Mouse (Mus musculus): ENCODE measurements around the gene Rrp9. TPM values are rescaled to one million over a fixed set of nuclear protein-coding genes. Genes with fewer than 3 reads are reported as not detected.
A peak's percentile ranks its signal among the peaks of the same experiment; 100 is the strongest.

The Rrp9 gene
- polyA plus RNA-seq, 1 experiment: 47.6 TPM

DNA sequence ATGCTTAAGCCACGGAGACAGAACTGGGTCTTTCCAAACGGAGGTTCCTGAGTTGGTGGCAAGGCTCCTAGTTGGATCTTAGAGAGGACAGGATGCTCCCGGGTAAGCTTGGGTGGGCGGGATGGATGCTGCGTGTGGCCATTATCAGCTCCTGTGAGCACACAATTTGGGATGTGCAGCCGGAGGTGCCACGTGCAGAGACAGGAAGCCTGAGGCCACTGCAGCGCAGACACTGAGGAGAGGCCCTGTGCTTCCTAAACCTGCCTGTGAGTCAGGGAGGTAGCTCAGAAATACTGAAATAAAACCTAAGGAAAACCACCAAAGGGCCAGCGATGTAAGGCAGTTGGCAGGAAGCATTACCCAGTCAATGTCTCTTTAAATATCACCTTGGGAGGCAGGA lies 6.0 kb upstream of the Rrp9 start:
- H3K4me3 ChIP-seq (ENCODE audit: insufficient read depth, low read length): no peak overlapping the region
- no peak overlapping the region for H3K27ac ChIP-seq (ENCODE audit: insufficient read depth, low read length)
- TF ChIP-seq POLR2A (IDR thresholded peaks at IDR 0.05; ENCODE audit: extremely low read depth, insufficient read depth, low read length) (no peak), CTCF (IDR thresholded peaks at IDR 0.05; ENCODE audit: extremely low read depth, insufficient read depth, low read length) (no peak)
- 0 out of 2 replicates have a peak, but pooled peaks cover 5% of the 10 kb centered on the region for H3K4me1 ChIP-seq (ENCODE audit: control insufficient read depth, insufficient read depth, low read length)

- Histone ChIP-seq H3K4me3 (ENCODE audit: insufficient read depth, low read length) (no peak overlapping the region), H3K27ac (ENCODE audit: insufficient read depth, low read length) (peak overlapping the region; percentile 63; the same call in 1 of the 2 replicates), H3K4me1 (ENCODE audit: control insufficient read depth, insufficient read depth, low read length) (peaks cover 7% of the 10 kb centered on the region; the same call in 1 of the 2 replicates)
- TF ChIP-seq POLR2A (IDR thresholded peaks at IDR 0.05; ENCODE audit: extremely low read depth, insufficient read depth, low read length): no peak
- TF ChIP-seq CTCF (IDR thresholded peaks at IDR 0.05; ENCODE audit: extremely low read depth, insufficient read depth, low read length): no peak
Measured at GRCm38 (mm10) chr9:106470991-106471750, 4.6 kb upstream of the Rrp9 start.

- Histone ChIP-seq H3K4me1 (ENCODE audit: control insufficient read depth, insufficient read depth, low read length) (peaks cover 8% of the 10 kb centered on the region; the same call in 1 of the 2 replicates), H3K4me3 (ENCODE audit: insufficient read depth, low read length) (no peak overlapping the region), H3K27ac (ENCODE audit: insufficient read depth, low read length) (peak overlapping the region; percentile 63; the same call in 1 of the 2 replicates)
- no peak for TF ChIP-seq CTCF (IDR thresholded peaks at IDR 0.05; ENCODE audit: extremely low read depth, insufficient read depth, low read length)
- 0 out of 2 replicates have a peak, but pooled peaks have one; percentile 20 for TF ChIP-seq POLR2A (IDR thresholded peaks at IDR 0.05; ENCODE audit: extremely low read depth, insufficient read depth, low read length)
Measured at GRCm38 (mm10) chr9:106471892-106472291, 3.9 kb upstream of the Rrp9 start.

DNA sequence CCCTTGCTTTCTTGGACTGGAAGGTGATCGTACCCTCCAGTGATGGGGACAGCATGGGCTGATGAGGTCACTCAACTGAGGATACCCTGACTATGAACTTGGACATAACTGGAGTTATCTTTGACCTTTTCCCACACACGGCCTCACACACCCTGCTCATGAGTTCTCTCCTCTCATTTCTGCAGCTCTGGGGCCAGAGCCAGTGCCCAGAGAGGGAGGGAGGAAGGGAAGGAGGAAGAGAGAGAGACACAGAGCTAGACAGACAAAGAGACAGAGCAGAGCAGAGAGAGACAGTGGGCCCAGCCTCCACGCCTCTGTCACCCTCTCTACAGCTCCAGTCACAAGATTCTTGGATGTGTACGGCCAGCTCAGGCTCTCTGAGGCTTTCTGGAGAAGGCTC lies 3.4 kb upstream of the Rrp9 start:
- H3K27ac ChIP-seq (ENCODE audit: insufficient read depth, low read length): peak overlapping the region; percentile 63
- peaks cover 8% of the 10 kb centered on the region; the same call in 1 of the 2 replicates for H3K4me1 ChIP-seq (ENCODE audit: control insufficient read depth, insufficient read depth, low read length)
- no peak overlapping the region for H3K4me3 ChIP-seq (ENCODE audit: insufficient read depth, low read length)
- TF ChIP-seq POLR2A (IDR thresholded peaks at IDR 0.05; ENCODE audit: extremely low read depth, insufficient read depth, low read length) (no peak), CTCF (IDR thresholded peaks at IDR 0.05; ENCODE audit: extremely low read depth, insufficient read depth, low read length) (no peak)

DNA sequence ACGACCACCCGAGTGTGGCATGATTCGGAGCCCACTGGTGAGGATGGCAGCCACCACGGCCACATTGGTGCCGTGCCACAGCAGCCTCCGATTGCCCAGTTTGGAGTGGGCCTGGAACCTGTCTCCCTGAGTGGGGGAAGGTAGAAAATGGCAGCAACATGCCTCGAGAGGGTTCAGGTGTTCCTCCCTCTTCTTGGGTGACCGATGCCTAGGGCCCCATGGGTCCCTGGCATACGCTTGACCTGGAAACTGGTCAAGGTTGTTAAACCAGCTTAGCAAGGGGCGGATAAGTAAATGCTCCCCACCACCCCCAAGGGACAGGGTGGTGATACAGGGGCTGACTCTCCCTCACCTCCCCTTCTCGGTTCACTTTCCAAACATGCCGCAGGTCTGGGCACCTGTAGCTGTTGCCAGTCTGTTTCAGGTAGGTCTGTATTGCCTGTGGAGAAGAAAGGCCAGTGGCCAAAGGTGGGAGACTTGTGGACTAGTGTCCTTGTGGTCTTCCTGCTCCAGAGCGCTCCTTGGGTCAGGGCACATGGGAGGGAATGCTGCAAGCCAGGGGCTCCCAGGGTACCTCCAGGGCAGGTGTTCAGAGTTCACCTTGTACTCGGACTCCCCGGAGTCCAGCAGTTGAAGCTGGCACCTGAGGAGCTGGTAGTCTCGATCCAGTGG lies 2.5 kb upstream of the Rrp9 start:
- TF ChIP-seq POLR2A (IDR thresholded peaks at IDR 0.05; ENCODE audit: extremely low read depth, insufficient read depth, low read length): no peak
- no peak for TF ChIP-seq CTCF (IDR thresholded peaks at IDR 0.05; ENCODE audit: extremely low read depth, insufficient read depth, low read length)
- Histone ChIP-seq H3K4me3 (ENCODE audit: insufficient read depth, low read length) (no peak overlapping the region), H3K4me1 (ENCODE audit: control insufficient read depth, insufficient read depth, low read length) (peaks cover 12% of the 10 kb centered on the region; the same call in 1 of the 2 replicates), H3K27ac (ENCODE audit: insufficient read depth, low read length) (no peak overlapping the region)

- Histone ChIP-seq H3K27ac (ENCODE audit: insufficient read depth, low read length) (no peak overlapping the region), H3K4me1 (ENCODE audit: control insufficient read depth, insufficient read depth, low read length) (peaks cover 12% of the 10 kb centered on the region; the same call in 1 of the 2 replicates), H3K4me3 (ENCODE audit: insufficient read depth, low read length) (no peak overlapping the region)
- TF ChIP-seq CTCF (IDR thresholded peaks at IDR 0.05; ENCODE audit: extremely low read depth, insufficient read depth, low read length): no peak
- TF ChIP-seq POLR2A (IDR thresholded peaks at IDR 0.05; ENCODE audit: extremely low read depth, insufficient read depth, low read length): no peak
Measured at GRCm38 (mm10) chr9:106473753-106474105, 2.0 kb upstream of the Rrp9 start.

- TF ChIP-seq CTCF (IDR thresholded peaks at IDR 0.05; ENCODE audit: extremely low read depth, insufficient read depth, low read length) (peak; percentile 52), POLR2A (IDR thresholded peaks at IDR 0.05; ENCODE audit: extremely low read depth, insufficient read depth, low read length) (no peak)
- H3K27ac ChIP-seq (ENCODE audit: insufficient read depth, low read length): no peak overlapping the region
- H3K4me3 ChIP-seq (ENCODE audit: insufficient read depth, low read length): no peak overlapping the region
- H3K4me1 ChIP-seq (ENCODE audit: control insufficient read depth, insufficient read depth, low read length): peaks cover 12% of the 10 kb centered on the region; the same call in 1 of the 2 replicates
Measured at GRCm38 (mm10) chr9:106474456-106474855, 1.3 kb upstream of the Rrp9 start.

- TF ChIP-seq POLR2A (IDR thresholded peaks at IDR 0.05; ENCODE audit: extremely low read depth, insufficient read depth, low read length): no peak
- no peak for TF ChIP-seq CTCF (IDR thresholded peaks at IDR 0.05; ENCODE audit: extremely low read depth, insufficient read depth, low read length)
- Histone ChIP-seq H3K27ac (ENCODE audit: insufficient read depth, low read length) (no peak overlapping the region), H3K4me1 (ENCODE audit: control insufficient read depth, insufficient read depth, low read length) (peaks cover 12% of the 10 kb centered on the region; the same call in 1 of the 2 replicates), H3K4me3 (ENCODE audit: insufficient read depth, low read length) (no peak overlapping the region)
Measured at GRCm38 (mm10) chr9:106475046-106475445, 717 bp upstream of the Rrp9 start.

DNA sequence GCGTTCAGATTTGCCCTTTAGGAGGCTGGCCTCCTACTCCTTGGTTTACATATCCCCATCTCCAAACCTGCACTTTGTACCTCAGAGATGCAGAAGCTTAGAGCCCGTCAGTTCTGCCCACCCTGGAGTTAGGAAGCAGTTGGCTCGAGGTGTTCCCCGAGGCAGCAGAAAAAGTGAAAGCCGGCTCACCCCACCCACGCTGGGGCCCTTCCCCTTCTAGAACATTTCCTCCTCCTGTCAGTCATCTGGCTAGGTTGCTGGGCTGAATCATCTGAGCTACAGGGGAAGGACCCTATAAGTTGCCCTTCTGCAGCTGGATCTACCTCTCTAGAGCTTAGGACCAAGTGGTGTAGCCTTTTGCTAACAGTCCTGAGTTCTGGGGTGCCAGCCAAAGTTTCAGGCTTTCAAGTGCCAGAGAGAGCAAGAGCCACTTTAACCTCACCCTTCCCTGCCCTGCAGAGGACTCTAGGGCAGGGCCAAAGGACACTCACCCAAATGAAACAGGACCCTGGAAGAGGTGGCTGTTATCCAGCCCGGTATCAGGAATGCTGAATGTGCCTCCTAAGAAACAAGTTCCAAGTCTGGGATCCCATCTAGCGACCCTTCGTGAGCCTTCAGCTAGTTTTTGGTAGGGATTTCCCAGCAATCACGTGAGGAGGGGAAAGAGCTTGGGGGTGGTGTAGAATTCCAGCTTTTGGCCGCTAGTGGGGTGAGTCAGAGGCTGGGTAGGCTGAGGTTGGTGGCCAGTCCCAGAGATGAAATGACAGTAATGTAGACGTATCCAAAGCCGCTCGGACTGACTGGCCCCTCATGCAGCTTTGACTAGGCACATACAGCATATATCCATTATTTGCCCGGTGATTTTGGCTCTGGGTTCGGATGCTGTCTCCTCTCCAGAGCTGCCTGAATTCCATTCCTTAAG lies 500 bp downstream of the Rrp9 start:
- TF ChIP-seq CTCF (IDR thresholded peaks at IDR 0.05; ENCODE audit: extremely low read depth, insufficient read depth, low read length): no peak
- peaks cover 12% of the 10 kb centered on the region; the same call in 1 of the 2 replicates for H3K4me1 ChIP-seq (ENCODE audit: control insufficient read depth, insufficient read depth, low read length)
- peak overlapping the region; percentile 11 for H3K27ac ChIP-seq (ENCODE audit: insufficient read depth, low read length)
- H3K4me3 ChIP-seq (ENCODE audit: insufficient read depth, low read length): no peak overlapping the region; the same call in 1 of the 2 replicates
